Mouse (Mus musculus): ENCODE measurements around the gene Rcl1. TPM values are rescaled to one million over a fixed set of nuclear protein-coding genes. Genes with fewer than 3 reads are reported as not detected.

Rcl1 gene
- total and polyA plus RNA-seq, 3 experiments = 32.8 to 57.4 (median 47.1) TPM

DNA sequence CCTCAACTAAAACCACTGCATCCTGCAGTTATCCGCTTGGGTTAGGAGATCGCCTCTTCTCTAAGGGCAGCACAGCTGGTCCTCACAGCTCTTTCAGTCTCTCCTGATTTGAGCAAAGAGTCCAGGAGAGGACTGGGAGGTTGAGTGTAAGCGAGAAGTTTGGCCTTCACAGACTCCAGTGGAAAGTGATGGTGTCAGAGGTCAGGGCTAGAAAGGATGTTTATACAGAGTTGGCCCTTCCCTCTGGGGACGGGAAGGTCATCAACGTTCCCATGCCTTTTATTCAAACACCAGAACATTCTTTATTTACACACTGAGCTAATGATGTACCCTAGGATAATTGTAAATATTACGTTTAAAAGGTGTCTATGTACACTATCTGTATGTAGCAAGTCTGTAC is 27.0 kb downstream of the Rcl1 start:
- no peak for DNase-seq (ENCODE audit: low spot score)
- no peak overlapping the region for H3K4me3 ChIP-seq (ENCODE audit: low read depth, low read length)
- no peaks in the 10 kb centered on the region for H3K27me3 ChIP-seq (ENCODE audit: insufficient read depth, low read length)
- peaks cover 23% of the 10 kb centered on the region; the same call in 1 of the 2 replicates for H3K4me1 ChIP-seq (ENCODE audit: insufficient read depth, low read depth, low read length)
- TF ChIP-seq CTCF (IDR thresholded peaks at IDR 0.05; ENCODE audit: low read depth, low read length) (no peak), POLR2AphosphoS5 (IDR thresholded peaks at IDR 0.05; ENCODE audit: insufficient replicate concordance, low read depth, low read length) (no peak), GATA2 (IDR thresholded peaks at IDR 0.05; ENCODE audit: borderline replicate concordance, low read depth, low read length) (no peak), TAL1 (conservative IDR thresholded peaks at IDR 0.05; ENCODE audit: low read depth, low read length) (no peak), GATA1 (IDR thresholded peaks at IDR 0.05; ENCODE audit: borderline replicate concordance, low read length) (no peak)
- no peak for ATAC-seq (ENCODE audit: extremely low read depth, insufficient number of reproducible peaks, low FRiP score, poor library complexity, severe bottlenecking)
- H3K36me3 ChIP-seq (replicated peaks) = peaks cover 99% of the 10 kb centered on the region
- no peaks in the 10 kb centered on the region for H3K9me3 ChIP-seq (replicated peaks)

DNA sequence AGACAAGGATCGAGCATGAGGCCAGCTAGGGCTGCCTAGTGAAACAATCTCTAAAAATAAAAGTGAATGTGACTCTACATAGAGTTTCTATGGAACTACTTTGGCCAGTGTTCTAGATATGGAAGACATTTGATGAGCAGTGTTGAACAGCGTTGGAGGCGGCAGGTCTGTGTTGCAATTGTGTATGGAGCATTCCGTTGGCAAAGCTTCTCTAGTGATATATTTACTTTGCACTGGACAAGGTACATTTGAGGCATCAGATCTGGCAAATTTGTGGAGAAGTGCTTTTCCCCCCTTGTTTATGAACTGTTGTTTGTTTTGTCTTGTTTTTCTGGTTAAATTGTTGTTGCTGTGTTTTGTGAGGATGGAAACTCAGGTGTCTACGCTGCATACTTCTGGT is 28.4 kb downstream of the Rcl1 start:
- Histone ChIP-seq H3K36me3 (replicated peaks) (peaks cover 99% of the 10 kb centered on the region), H3K4me3 (ENCODE audit: low read depth, low read length) (no peak overlapping the region), H3K27me3 (ENCODE audit: insufficient read depth, low read length) (no peaks in the 10 kb centered on the region), H3K4me1 (ENCODE audit: insufficient read depth, low read depth, low read length) (peaks cover 32% of the 10 kb centered on the region), H3K9me3 (replicated peaks) (no peaks in the 10 kb centered on the region)
- ATAC-seq (ENCODE audit: extremely low read depth, insufficient number of reproducible peaks, low FRiP score, poor library complexity, severe bottlenecking) (no peak), DNase-seq (ENCODE audit: low spot score) (no peak)
- no peak for TF ChIP-seq POLR2AphosphoS5 (IDR thresholded peaks at IDR 0.05; ENCODE audit: insufficient replicate concordance, low read depth, low read length)

DNA sequence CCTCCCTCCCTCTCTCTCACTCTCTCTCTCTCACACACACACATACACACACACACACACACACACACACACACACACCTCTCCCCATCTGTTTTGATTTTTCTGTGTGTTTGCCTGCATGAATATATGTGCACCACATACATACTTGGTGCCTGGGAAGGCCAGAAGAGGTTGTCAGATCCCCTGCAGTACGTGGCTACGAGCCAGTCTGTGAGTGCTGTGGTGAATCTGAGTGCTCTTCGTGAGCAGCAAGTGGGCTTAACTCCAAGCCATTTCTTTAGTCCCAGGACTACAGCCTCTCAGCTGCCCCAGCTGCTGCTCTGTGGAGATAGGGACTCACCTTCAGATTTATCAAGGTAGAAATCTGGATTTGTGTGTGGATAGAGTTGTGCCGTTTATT is 30.0 kb downstream of the Rcl1 start:
- H3K4me1 ChIP-seq (ENCODE audit: insufficient read depth, low read depth, low read length) = peaks cover 48% of the 10 kb centered on the region
- no peak for DNase-seq (ENCODE audit: low spot score)
- no peak for ATAC-seq (ENCODE audit: extremely low read depth, insufficient number of reproducible peaks, low FRiP score, poor library complexity, severe bottlenecking)
- no peaks in the 10 kb centered on the region for H3K27me3 ChIP-seq (ENCODE audit: insufficient read depth, low read length)
- no peak for TF ChIP-seq POLR2AphosphoS5 (IDR thresholded peaks at IDR 0.05; ENCODE audit: insufficient replicate concordance, low read depth, low read length)
- no peak for TF ChIP-seq GATA2 (IDR thresholded peaks at IDR 0.05; ENCODE audit: borderline replicate concordance, low read depth, low read length)
- TF ChIP-seq TAL1 (conservative IDR thresholded peaks at IDR 0.05; ENCODE audit: low read depth, low read length) = no peak
- TF ChIP-seq CTCF (IDR thresholded peaks at IDR 0.05; ENCODE audit: low read depth, low read length) = no peak
- TF ChIP-seq GATA1 (IDR thresholded peaks at IDR 0.05; ENCODE audit: borderline replicate concordance, low read length) = no peak
- peaks cover 99% of the 10 kb centered on the region for H3K36me3 ChIP-seq (replicated peaks)
- no peak overlapping the region for H3K4me3 ChIP-seq (ENCODE audit: low read depth, low read length)
- H3K9me3 ChIP-seq (replicated peaks) = no peaks in the 10 kb centered on the region

DNA sequence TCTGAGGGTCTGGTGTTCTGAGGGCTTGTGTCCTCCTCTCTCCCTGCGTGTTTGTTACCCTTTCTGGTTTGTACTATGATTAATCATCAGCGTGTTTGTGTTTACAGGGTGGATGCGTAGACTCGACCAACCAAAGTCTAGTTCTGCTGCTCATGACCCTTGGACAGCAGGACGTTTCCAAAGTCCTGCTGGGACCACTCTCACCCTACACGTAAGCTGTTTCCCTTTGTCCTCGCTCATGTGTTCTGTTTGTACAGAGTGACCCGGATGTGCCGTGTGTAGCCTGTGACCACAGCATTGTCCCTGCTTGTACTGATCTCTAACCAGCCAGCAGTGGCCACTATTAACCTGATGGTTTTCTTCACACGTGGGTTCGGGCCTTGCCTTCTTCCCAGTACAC is 33.1 kb downstream of the Rcl1 start:
- no peak overlapping the region for H3K4me3 ChIP-seq (ENCODE audit: low read depth, low read length)
- no peak for TF ChIP-seq POLR2AphosphoS5 (IDR thresholded peaks at IDR 0.05; ENCODE audit: insufficient replicate concordance, low read depth, low read length)
- TF ChIP-seq GATA1 (IDR thresholded peaks at IDR 0.05; ENCODE audit: borderline replicate concordance, low read length) = no peak
- no peak for TF ChIP-seq TAL1 (conservative IDR thresholded peaks at IDR 0.05; ENCODE audit: low read depth, low read length)
- no peak for TF ChIP-seq GATA2 (IDR thresholded peaks at IDR 0.05; ENCODE audit: borderline replicate concordance, low read depth, low read length)
- TF ChIP-seq CTCF (IDR thresholded peaks at IDR 0.05; ENCODE audit: low read depth, low read length) = no peak
- DNase-seq (ENCODE audit: low spot score) (no peak), ATAC-seq (ENCODE audit: extremely low read depth, insufficient number of reproducible peaks, low FRiP score, poor library complexity, severe bottlenecking) (no peak)
- H3K27me3 ChIP-seq (ENCODE audit: insufficient read depth, low read length) = no peaks in the 10 kb centered on the region
- peaks cover 62% of the 10 kb centered on the region for H3K4me1 ChIP-seq (ENCODE audit: insufficient read depth, low read depth, low read length)
- H3K36me3 ChIP-seq (replicated peaks) = peaks cover 92% of the 10 kb centered on the region
- no peaks in the 10 kb centered on the region for H3K9me3 ChIP-seq (replicated peaks)

DNA sequence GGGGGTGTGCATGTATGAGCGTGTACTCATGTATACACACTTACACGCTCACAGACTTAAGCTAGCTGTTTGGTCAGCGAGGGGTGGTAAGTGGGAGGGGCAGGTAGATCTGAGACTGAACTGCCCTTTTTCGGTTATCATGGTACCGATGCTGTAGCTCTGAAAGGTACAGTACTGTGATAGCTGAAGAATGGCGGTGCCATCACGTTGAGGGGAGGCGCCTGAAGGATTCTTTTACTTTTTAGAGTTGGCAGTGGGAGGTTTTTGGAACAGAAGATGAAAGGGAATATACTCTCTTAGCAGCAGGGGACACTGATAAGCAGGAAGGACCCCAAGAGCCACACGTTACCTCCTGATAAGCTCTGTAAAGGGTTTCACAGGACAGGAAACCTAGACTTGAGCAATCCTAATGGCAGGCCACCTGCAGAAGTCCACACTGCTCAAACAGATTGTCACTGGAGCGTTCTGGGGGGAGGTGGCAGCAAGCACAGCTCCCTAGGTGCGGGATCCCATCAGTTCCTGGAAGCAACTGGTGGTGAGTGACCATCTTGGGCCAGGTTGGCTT is 34.1 kb downstream of the Rcl1 start:
- peaks cover 92% of the 10 kb centered on the region for H3K36me3 ChIP-seq (replicated peaks)
- H3K27me3 ChIP-seq (ENCODE audit: insufficient read depth, low read length) = no peaks in the 10 kb centered on the region
- H3K4me3 ChIP-seq (ENCODE audit: low read depth, low read length) = peak overlapping the region; percentile 44; the same call in 1 of the 2 replicates
- H3K9me3 ChIP-seq (replicated peaks) = no peaks in the 10 kb centered on the region
- no peak for TF ChIP-seq GATA2 (IDR thresholded peaks at IDR 0.05; ENCODE audit: borderline replicate concordance, low read depth, low read length)
- peak; percentile 77 for TF ChIP-seq TAL1 (conservative IDR thresholded peaks at IDR 0.05; ENCODE audit: low read depth, low read length)
- no peak for TF ChIP-seq GATA1 (IDR thresholded peaks at IDR 0.05; ENCODE audit: borderline replicate concordance, low read length)
- H3K4me1 ChIP-seq (ENCODE audit: insufficient read depth, low read depth, low read length) = peaks cover 68% of the 10 kb centered on the region
- peak; percentile 60 for DNase-seq (ENCODE audit: low spot score)
- peak; percentile 60 for ATAC-seq (ENCODE audit: extremely low read depth, insufficient number of reproducible peaks, low FRiP score, poor library complexity, severe bottlenecking)

DNA sequence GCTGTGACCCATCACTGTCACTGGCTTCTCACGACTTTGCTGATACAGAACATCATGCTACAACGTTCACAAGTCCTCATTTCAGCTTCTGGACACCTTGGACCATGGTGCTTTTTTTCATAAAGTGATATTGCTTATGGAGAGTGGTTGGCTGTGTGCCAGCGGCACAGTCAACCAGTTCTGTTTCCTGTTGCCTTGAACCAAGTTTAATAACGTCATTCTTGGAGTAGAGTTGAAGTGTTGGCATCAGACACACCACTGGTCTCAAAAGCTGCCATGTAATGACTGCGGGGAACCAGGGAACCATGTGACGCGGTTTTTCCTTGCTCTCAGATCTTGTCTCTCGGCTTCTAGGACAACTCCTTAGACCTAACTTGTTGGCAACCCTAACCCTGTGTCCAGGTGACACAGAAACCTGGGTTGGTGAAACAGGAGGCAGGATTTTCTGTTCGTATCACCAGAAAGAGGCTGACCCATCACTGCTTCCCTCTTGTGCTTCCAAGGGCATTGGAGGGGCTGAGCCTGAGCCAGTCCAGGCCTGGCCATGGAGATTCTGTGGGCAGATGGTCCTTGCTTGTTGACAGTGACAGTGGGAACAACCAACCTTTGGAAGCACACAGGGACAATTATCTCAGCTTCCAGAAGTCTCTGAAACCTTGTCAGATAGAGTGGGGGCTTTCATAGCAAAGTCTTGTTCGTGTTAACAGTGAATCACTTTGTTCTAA is 37.5 kb downstream of the Rcl1 start:
- peaks cover 92% of the 10 kb centered on the region for H3K36me3 ChIP-seq (replicated peaks)
- H3K4me1 ChIP-seq (ENCODE audit: insufficient read depth, low read depth, low read length) = peaks cover 87% of the 10 kb centered on the region
- DNase-seq (ENCODE audit: low spot score) = no peak
- no peaks in the 10 kb centered on the region for H3K27me3 ChIP-seq (ENCODE audit: insufficient read depth, low read length)
- no peaks in the 10 kb centered on the region for H3K9me3 ChIP-seq (replicated peaks)
- no peak overlapping the region for H3K4me3 ChIP-seq (ENCODE audit: low read depth, low read length)
- TF ChIP-seq GATA1 (IDR thresholded peaks at IDR 0.05; ENCODE audit: borderline replicate concordance, low read length) (no peak), POLR2AphosphoS5 (IDR thresholded peaks at IDR 0.05; ENCODE audit: insufficient replicate concordance, low read depth, low read length) (no peak), GATA2 (IDR thresholded peaks at IDR 0.05; ENCODE audit: borderline replicate concordance, low read depth, low read length) (no peak), TAL1 (conservative IDR thresholded peaks at IDR 0.05; ENCODE audit: low read depth, low read length) (no peak), CTCF (IDR thresholded peaks at IDR 0.05; ENCODE audit: low read depth, low read length) (no peak)
- ATAC-seq (ENCODE audit: extremely low read depth, insufficient number of reproducible peaks, low FRiP score, poor library complexity, severe bottlenecking) = no peak
